Mouse (Mus musculus): ENCODE data around the gene Cry1. TPM values are rescaled to one million over a fixed set of nuclear protein-coding genes. Genes with fewer than 3 reads are reported as not detected.
A peak's percentile ranks its signal among the peaks of the same experiment; 100 is the strongest.

The Cry1 gene
- polyA plus RNA-seq, 1 experiment from 2014 or later, result 39.0 TPM

GRCm38 (mm10) chr10:85157451-85157850, 27.4 kb downstream of the Cry1 start:
- Histone ChIP-seq H3K9me3 (no peaks in the 10 kb centered on the region), H3K36me3 (no peaks in the 10 kb centered on the region), H3K4me1 (0 out of 2 replicates have a peak, but pooled peaks cover 3% of the 10 kb centered on the region), H3K9ac (replicated peaks) (no peak overlapping the region), H3K4me2 (replicated peaks) (no peak overlapping the region), H3K27me3 (no peaks in the 10 kb centered on the region), H3K4me3 (no peak overlapping the region), H3K27ac (replicated peaks) (no peak overlapping the region)
- WGBS, result 89% methylated on average over 7 of the region's 7 CpGs
- ATAC-seq (ENCODE audit: low FRiP score, low read depth), result no peak

GRCm38 (mm10) chr10:85154195-85154594, 30.7 kb downstream of the Cry1 start:
- no peaks in the 10 kb centered on the region for H3K27me3 ChIP-seq
- no peak overlapping the region for H3K9ac ChIP-seq (replicated peaks)
- no peak for ATAC-seq (ENCODE audit: low FRiP score, low read depth)
- H3K36me3 ChIP-seq, result no peaks in the 10 kb centered on the region
- H3K4me3 ChIP-seq, result no peak overlapping the region
- no peak overlapping the region for H3K4me2 ChIP-seq (replicated peaks)
- H3K9me3 ChIP-seq, result no peaks in the 10 kb centered on the region
- no peaks in the 10 kb centered on the region for H3K4me1 ChIP-seq
- 10% methylated on average over 2 of the region's 2 CpGs for WGBS
- no peak overlapping the region for H3K27ac ChIP-seq (replicated peaks)

- Histone ChIP-seq H3K4me2 (replicated peaks) (no peak overlapping the region), H3K4me1 (no peaks in the 10 kb centered on the region), H3K36me3 (peaks cover 25% of the 10 kb centered on the region), H3K9me3 (no peaks in the 10 kb centered on the region), H3K4me3 (no peak overlapping the region), H3K27ac (replicated peaks) (no peak overlapping the region), H3K9ac (replicated peaks) (no peak overlapping the region), H3K27me3 (no peaks in the 10 kb centered on the region)
- no peak for ATAC-seq (ENCODE audit: low FRiP score, low read depth)
- WGBS, result 87% methylated on average over 5 of the region's 5 CpGs
These were observed 35.6 kb downstream of the Cry1 start for GRCm38 (mm10) chr10:85149226-85149625.

- Histone ChIP-seq H3K9me3 (no peaks in the 10 kb centered on the region), H3K4me1 (no peaks in the 10 kb centered on the region), H3K27ac (replicated peaks) (no peak overlapping the region), H3K4me2 (replicated peaks) (no peak overlapping the region), H3K9ac (replicated peaks) (no peak overlapping the region), H3K27me3 (no peaks in the 10 kb centered on the region), H3K36me3 (peaks cover 48% of the 10 kb centered on the region), H3K4me3 (no peak overlapping the region)
- 92% methylated on average over 14 of the region's 14 CpGs for WGBS
- ATAC-seq (ENCODE audit: low FRiP score, low read depth), result no peak
These were observed 38.6 kb downstream of the Cry1 start for GRCm38 (mm10) chr10:85146282-85146681.

GRCm38 (mm10) chr10:85141465-85141864, 43.4 kb downstream of the Cry1 start:
- Histone ChIP-seq H3K36me3 (peaks cover 36% of the 10 kb centered on the region; the same call in 1 of the 2 replicates), H3K9ac (replicated peaks) (no peak overlapping the region), H3K4me1 (no peaks in the 10 kb centered on the region), H3K4me3 (no peak overlapping the region), H3K27me3 (no peaks in the 10 kb centered on the region), H3K27ac (replicated peaks) (no peak overlapping the region), H3K4me2 (replicated peaks) (no peak overlapping the region), H3K9me3 (no peaks in the 10 kb centered on the region)
- WGBS, result 87% methylated on average over 9 of the region's 9 CpGs
- no peak for ATAC-seq (ENCODE audit: low FRiP score, low read depth)

GRCm38 (mm10) chr10:85136573-85136972, 48.3 kb downstream of the Cry1 start:
- Histone ChIP-seq H3K4me3 (no peak overlapping the region), H3K9me3 (no peaks in the 10 kb centered on the region), H3K36me3 (peaks cover 16% of the 10 kb centered on the region), H3K27me3 (no peaks in the 10 kb centered on the region), H3K27ac (replicated peaks) (no peak overlapping the region), H3K4me1 (no peaks in the 10 kb centered on the region), H3K4me2 (replicated peaks) (no peak overlapping the region), H3K9ac (replicated peaks) (no peak overlapping the region)
- 90% methylated on average over 6 of the region's 6 CpGs for WGBS
- no peak for ATAC-seq (ENCODE audit: low FRiP score, low read depth)

GRCm38 (mm10) chr10:85128453-85128852, 56.4 kb downstream of the Cry1 start:
- 26% methylated on average over 7 of the region's 7 CpGs for WGBS
- Histone ChIP-seq H3K9me3 (no peaks in the 10 kb centered on the region), H3K27ac (replicated peaks) (no peak overlapping the region), H3K4me3 (peak overlapping the region; percentile 61), H3K27me3 (no peaks in the 10 kb centered on the region), H3K4me2 (replicated peaks) (peak overlapping the region; percentile 71), H3K9ac (replicated peaks) (no peak overlapping the region), H3K4me1 (peaks cover 11% of the 10 kb centered on the region), H3K36me3 (peaks cover 16% of the 10 kb centered on the region)
- peak; percentile 16; the same call in 1 of the 2 replicates for ATAC-seq (ENCODE audit: low FRiP score, low read depth)

GRCm38 (mm10) chr10:85127395-85128287, 57.2 kb downstream of the Cry1 start, which contains the start of gene Mterf2:
Gene Mterf2 (minus strand): TSS chr10:85128027.
- 0 out of 2 replicates have a peak within 1 kb of the TSS, but pooled peaks have one; percentile 8 for H3K27ac ChIP-seq (replicated peaks)
- no peaks in the 10 kb centered on the region for H3K27me3 ChIP-seq
- H3K4me1 ChIP-seq, result peaks cover 11% of the 10 kb centered on the region
- peak within 1 kb of the TSS; percentile 61 for H3K4me3 ChIP-seq
- peak within 1 kb of the TSS; percentile 65 for H3K9ac ChIP-seq (replicated peaks)
- H3K36me3 ChIP-seq, result peaks cover 18% of the 10 kb centered on the region; the same call in 1 of the 2 replicates
- H3K9me3 ChIP-seq, result no peaks in the 10 kb centered on the region
- peak within 1 kb of the TSS; percentile 71 for H3K4me2 ChIP-seq (replicated peaks)
- peak; percentile 99 for ATAC-seq (ENCODE audit: low FRiP score, low read depth)
- 7% methylated on average over 20 of the region's 20 CpGs for WGBS

GRCm38 (mm10) chr10:85125184-85125583, 59.7 kb downstream of the Cry1 start:
- H3K4me2 ChIP-seq (replicated peaks), result no peak overlapping the region
- H3K9me3 ChIP-seq, result no peaks in the 10 kb centered on the region
- no peak overlapping the region for H3K4me3 ChIP-seq
- no peak overlapping the region for H3K9ac ChIP-seq (replicated peaks)
- H3K36me3 ChIP-seq, result peaks cover 34% of the 10 kb centered on the region
- peaks cover 11% of the 10 kb centered on the region for H3K4me1 ChIP-seq
- no peak for ATAC-seq (ENCODE audit: low FRiP score, low read depth)
- no peak overlapping the region for H3K27ac ChIP-seq (replicated peaks)
- 90% methylated on average over 13 of the region's 13 CpGs for WGBS
- no peaks in the 10 kb centered on the region for H3K27me3 ChIP-seq

GRCm38 (mm10) chr10:85114409-85114808, 70.5 kb downstream of the Cry1 start:
- Histone ChIP-seq H3K36me3 (peaks cover 29% of the 10 kb centered on the region), H3K27ac (replicated peaks) (no peak overlapping the region), H3K4me2 (replicated peaks) (no peak overlapping the region), H3K4me3 (no peak overlapping the region), H3K9ac (replicated peaks) (no peak overlapping the region), H3K9me3 (no peaks in the 10 kb centered on the region), H3K27me3 (no peaks in the 10 kb centered on the region), H3K4me1 (no peaks in the 10 kb centered on the region)
- no peak for ATAC-seq (ENCODE audit: low FRiP score, low read depth)
- WGBS, result 88% methylated on average over 4 of the region's 4 CpGs

GRCm38 (mm10) chr10:85103085-85103885, 81.6 kb downstream of the Cry1 start:
- ATAC-seq (ENCODE audit: low FRiP score, low read depth), result peak; percentile 32
- WGBS, result under 1% methylated on average over 34 of the region's 34 CpGs
- Histone ChIP-seq H3K36me3 (no peaks in the 10 kb centered on the region), H3K27me3 (no peaks in the 10 kb centered on the region), H3K27ac (replicated peaks) (peak overlapping the region; percentile 80), H3K9me3 (no peaks in the 10 kb centered on the region), H3K4me2 (replicated peaks) (peak overlapping the region; percentile 97), H3K4me3 (peak overlapping the region; percentile 92), H3K4me1 (peaks cover 21% of the 10 kb centered on the region), H3K9ac (replicated peaks) (peak overlapping the region; percentile 94)

All from midbrain, embryonic 12.5 days (tissue).